In genomic region chr7:130624299-130624698, GRCm38 (mm10) we compare ENCODE assay signal across 15 mouse cellular contexts.
"Had no signal": no experiment of that assay in that cellular context is flagged by ENCODE, and none has a peak within 500 bp of the region (broad histone marks: within the 10 kb centered on the region; RNA-seq: fewer than 3 reads in every experiment).

No protein-coding gene starts in this region.

- H3K9me3 ChIP-seq: liver, embryonic 12.5 days; megakaryocyte, embryonic 14.5 days; midbrain, embryonic 12.5 days; neural tube, embryonic 15.5 days had no signal

- H3K27me3 ChIP-seq: liver, embryonic 12.5 days; neural tube, embryonic 15.5 days had no signal

- H3K36me3 ChIP-seq: liver, embryonic 12.5 days; midbrain, embryonic 12.5 days; neural tube, embryonic 15.5 days had no signal

- ATAC-seq: liver, embryonic 12.5 days had no signal

- H3K4me1 ChIP-seq: liver, embryonic 12.5 days; megakaryocyte, embryonic 14.5 days; midbrain, embryonic 12.5 days; neural tube, embryonic 15.5 days had no signal

- H3K4me2 ChIP-seq: liver, embryonic 12.5 days; lung, embryonic 14.5 days; midbrain, embryonic 12.5 days; neural tube, embryonic 15.5 days had no signal

- DNase-seq: kidney, adult 11 months; kidney, adult 9 months; kidney, postnatal 36 days; layer of hippocampus, postnatal 36 days; lung, embryonic 14.5 days; lung, postnatal 14 days; right cerebral cortex, adult 18-20 months; thymus, adult 2 months; thymus, postnatal 25 days had no signal

- H3K27ac ChIP-seq: kidney, postnatal 0 days; liver, embryonic 12.5 days; macrophage; midbrain, embryonic 12.5 days; neural tube, embryonic 15.5 days had no signal

- H3K4me3 ChIP-seq: liver, embryonic 12.5 days; megakaryocyte, embryonic 14.5 days; midbrain, embryonic 12.5 days; neural tube, embryonic 15.5 days had no signal

- H3K9ac ChIP-seq: liver, embryonic 12.5 days; lung, embryonic 14.5 days; midbrain, embryonic 12.5 days; neural tube, embryonic 15.5 days had no signal
